Mouse (Mus musculus): ENCODE results near the gene Zfhx3. TPM values are rescaled to one million over a fixed set of nuclear protein-coding genes. Genes with fewer than 3 reads are reported as not detected.

Zfhx3 gene
- total and polyA plus RNA-seq, 3 experiments = 0.23 to 2.5 TPM; not detected in 1

- no peak for TF ChIP-seq CHD2 (IDR thresholded peaks at IDR 0.05; ENCODE audit: low read length)
- TF ChIP-seq BHLHE40 (IDR thresholded peaks at IDR 0.05; ENCODE audit: borderline replicate concordance, low read depth, low read length) = no peak
- no peak for TF ChIP-seq E2F4 (IDR thresholded peaks at IDR 0.05; ENCODE audit: borderline replicate concordance, low read depth, low read length)
- TF ChIP-seq NELFE (IDR thresholded peaks at IDR 0.05; ENCODE audit: low read depth, low read length) = no peak
- no peak for TF ChIP-seq TBP (IDR thresholded peaks at IDR 0.05; ENCODE audit: low read depth, low read length)
- TF ChIP-seq EP300 (IDR thresholded peaks at IDR 0.05; ENCODE audit: low read depth in 1 of 2, low read length in 2 of 2) = no peak
- TF ChIP-seq ZKSCAN1 (IDR thresholded peaks at IDR 0.05; ENCODE audit: low read depth, low read length) = no peak
- H3K27ac ChIP-seq (ENCODE audit: control insufficient read depth, low read depth, low read length) = no peak overlapping the region
- H3K36me3 ChIP-seq (ENCODE audit: control insufficient read depth in 1 of 2, insufficient read depth in 2 of 2, low read length in 2 of 2) = no peaks in the 10 kb centered on the region
- DNase-seq (ENCODE audit: low read depth, low spot score) = no peak
- no peak overlapping the region for H3K9ac ChIP-seq (ENCODE audit: control insufficient read depth, low read depth, low read length, poor library complexity, severe bottlenecking)
- H3K27me3 ChIP-seq (ENCODE audit: control insufficient read depth in 1 of 2, insufficient read depth in 2 of 2, low read length in 2 of 2) = no peaks in the 10 kb centered on the region
- no peaks in the 10 kb centered on the region for H3K9me3 ChIP-seq (replicated peaks; ENCODE audit: insufficient read depth, low read length)
- no peaks in the 10 kb centered on the region for H3K79me2 ChIP-seq (ENCODE audit: control insufficient read depth, insufficient read depth, low read length, poor library complexity)
- H3K4me3 ChIP-seq (ENCODE audit: control insufficient read depth in 1 of 2, insufficient read depth in 1 of 2, low read depth in 2 of 2, low read length in 2 of 2) = no peak overlapping the region
- H3K4me1 ChIP-seq (ENCODE audit: control insufficient read depth in 1 of 2, insufficient read depth in 2 of 2, low read length in 2 of 2) = no peaks in the 10 kb centered on the region
Observed at GRCm38 (mm10) chr8:108675001-108675525, 732.6 kb downstream of the Zfhx3 start.

- H3K9ac ChIP-seq (ENCODE audit: control insufficient read depth, low read depth, low read length, poor library complexity, severe bottlenecking) = no peak overlapping the region
- H3K27ac ChIP-seq (ENCODE audit: control insufficient read depth, low read depth, low read length) = no peak overlapping the region
- no peaks in the 10 kb centered on the region for H3K27me3 ChIP-seq (ENCODE audit: control insufficient read depth in 1 of 2, insufficient read depth in 2 of 2, low read length in 2 of 2)
- H3K36me3 ChIP-seq (ENCODE audit: control insufficient read depth in 1 of 2, insufficient read depth in 2 of 2, low read length in 2 of 2) = peaks cover 0 to 13% of the 10 kb centered on the region in 2 experiments; a peak in 2 of 4 replicates
- H3K4me1 ChIP-seq (ENCODE audit: control insufficient read depth in 1 of 2, insufficient read depth in 2 of 2, low read length in 2 of 2) = peaks cover 0 to 16% of the 10 kb centered on the region in 2 experiments; a peak in 2 of 4 replicates
- no peak for DNase-seq (ENCODE audit: low read depth, low spot score)
- no peak for TF ChIP-seq USF1 (IDR thresholded peaks at IDR 0.05; ENCODE audit: low read depth, low read length)
- TF ChIP-seq ZNF384 (IDR thresholded peaks at IDR 0.05; ENCODE audit: low read depth, low read length) = no peak
- H3K9me3 ChIP-seq (replicated peaks; ENCODE audit: insufficient read depth, low read length) = no peaks in the 10 kb centered on the region
- no peak overlapping the region for H3K4me3 ChIP-seq (ENCODE audit: control insufficient read depth in 1 of 2, insufficient read depth in 1 of 2, low read depth in 2 of 2, low read length in 2 of 2)
- no peaks in the 10 kb centered on the region for H3K79me2 ChIP-seq (ENCODE audit: control insufficient read depth, insufficient read depth, low read length, poor library complexity)
Observed at GRCm38 (mm10) chr8:108689694-108690093, 747.2 kb downstream of the Zfhx3 start.

- H3K9ac ChIP-seq (ENCODE audit: control insufficient read depth, low read depth, low read length, poor library complexity, severe bottlenecking) = no peak overlapping the region
- TF ChIP-seq MAFK (IDR thresholded peaks at IDR 0.05; ENCODE audit: borderline replicate concordance, low read depth, low read length) (no peak), ELF1 (IDR thresholded peaks at IDR 0.05; ENCODE audit: low read depth, low read length) (no peak), ZKSCAN1 (IDR thresholded peaks at IDR 0.05; ENCODE audit: low read depth, low read length) (no peak), POLR2AphosphoS2 (IDR thresholded peaks at IDR 0.05; ENCODE audit: low read length) (no peak), CTCF (IDR thresholded peaks at IDR 0.05 in 2 of 3, conservative IDR thresholded peaks at IDR 0.05 in 1 of 3; ENCODE audit: control insufficient read depth in 1 of 3, insufficient read depth in 1 of 3, low read depth in 2 of 3, low read length in 3 of 3, poor library complexity in 1 of 3, severe bottlenecking in 1 of 3) (no peak)
Observed at GRCm38 (mm10) chr8:108690576-108691455, 748.4 kb downstream of the Zfhx3 start.

More at GRCm38 (mm10) chr8:108690576-108691455, 748.4 kb downstream of the Zfhx3 start:
- H3K9me3 ChIP-seq (replicated peaks; ENCODE audit: insufficient read depth, low read length) = no peaks in the 10 kb centered on the region
- H3K27ac ChIP-seq (ENCODE audit: control insufficient read depth, low read depth, low read length) = no peak overlapping the region
- H3K4me3 ChIP-seq (ENCODE audit: control insufficient read depth in 1 of 2, insufficient read depth in 1 of 2, low read depth in 2 of 2, low read length in 2 of 2) = no peak overlapping the region
- DNase-seq (ENCODE audit: low read depth, low spot score) = no peak
- no peaks in the 10 kb centered on the region for H3K79me2 ChIP-seq (ENCODE audit: control insufficient read depth, insufficient read depth, low read length, poor library complexity)
- peaks cover 0 to 16% of the 10 kb centered on the region in 2 experiments; a peak in 2 of 4 replicates for H3K4me1 ChIP-seq (ENCODE audit: control insufficient read depth in 1 of 2, insufficient read depth in 2 of 2, low read length in 2 of 2)
- no peaks in the 10 kb centered on the region for H3K27me3 ChIP-seq (ENCODE audit: control insufficient read depth in 1 of 2, insufficient read depth in 2 of 2, low read length in 2 of 2)
- H3K36me3 ChIP-seq (ENCODE audit: control insufficient read depth in 1 of 2, insufficient read depth in 2 of 2, low read length in 2 of 2) = peaks cover 0 to 13% of the 10 kb centered on the region in 2 experiments; a peak in 2 of 4 replicates

Data from MEL (cell line).